Mouse (Mus musculus) monocyte, adult 59 days (primary cell): ENCODE data around the gene Eps8l1. TPM values are rescaled to one million over a fixed set of nuclear protein-coding genes. Genes with fewer than 3 reads are reported as not detected.

Experiments used
- total RNA-seq, 2 experiments: library from RNA; stranded (reverse); gene quantifications; one replicate each; pipeline ENCODE4 v1.2.4; 2023

Eps8l1 gene
- total RNA-seq = 1 to 10 TPM; 7.9 to 9.9 TPM

GRCm38 (mm10) chr7:4460576-4461434, at the start of gene Eps8l1:
Gene Eps8l1 (plus strand): TSS chr7:4460674.

GRCm38 (mm10) chr7:4445216-4445791, 15.2 kb upstream of the Eps8l1 start, which contains the start of gene Rdh13:
Gene Rdh13 (minus strand): TSS chr7:4445649.

DNA sequence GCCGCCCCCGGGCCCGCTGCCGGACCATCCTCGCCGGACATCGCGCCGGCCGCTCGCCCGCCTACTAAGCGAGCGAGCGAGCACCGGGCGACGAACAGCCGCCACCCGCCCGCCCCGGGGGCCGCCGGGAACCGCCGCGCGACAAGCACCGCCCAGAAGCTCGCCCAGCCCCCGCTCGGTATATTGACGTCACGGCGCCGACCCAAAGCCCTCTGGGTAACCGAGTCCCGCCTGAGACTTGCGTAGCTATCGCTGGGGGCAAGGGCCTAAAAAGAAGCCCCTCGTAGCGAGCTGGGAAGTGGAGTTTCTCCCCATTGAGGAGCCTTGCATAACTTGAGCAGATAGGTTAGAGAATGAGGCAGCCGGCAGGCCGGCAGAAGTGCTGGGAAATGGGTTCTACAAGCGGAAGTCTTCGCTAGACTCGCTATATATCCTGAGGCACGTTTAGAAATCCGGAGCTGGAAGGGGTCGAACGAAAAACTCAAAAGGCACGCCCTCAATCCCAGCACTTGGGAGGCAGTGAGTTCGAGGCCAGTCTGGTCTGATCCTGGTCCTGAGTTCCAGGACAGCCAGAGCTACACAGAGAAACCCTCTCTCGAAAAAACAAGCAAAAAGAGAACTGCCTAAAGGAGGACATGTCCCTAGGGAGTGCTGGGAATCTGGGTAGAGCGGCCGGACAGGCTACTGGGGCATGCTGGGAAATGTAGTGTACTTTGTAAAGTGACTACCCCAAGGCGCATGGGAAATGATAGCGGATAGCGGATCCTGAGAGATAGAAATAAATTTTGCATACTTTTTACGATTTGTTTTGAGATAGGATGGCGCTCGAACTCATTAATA, 41.3 kb downstream of the Eps8l1 start, which contains the start of gene Ppp1r12c:
Gene Ppp1r12c, minus strand, starts transcription at position 123 of the 840 bp plus-strand sequence.

DNA sequence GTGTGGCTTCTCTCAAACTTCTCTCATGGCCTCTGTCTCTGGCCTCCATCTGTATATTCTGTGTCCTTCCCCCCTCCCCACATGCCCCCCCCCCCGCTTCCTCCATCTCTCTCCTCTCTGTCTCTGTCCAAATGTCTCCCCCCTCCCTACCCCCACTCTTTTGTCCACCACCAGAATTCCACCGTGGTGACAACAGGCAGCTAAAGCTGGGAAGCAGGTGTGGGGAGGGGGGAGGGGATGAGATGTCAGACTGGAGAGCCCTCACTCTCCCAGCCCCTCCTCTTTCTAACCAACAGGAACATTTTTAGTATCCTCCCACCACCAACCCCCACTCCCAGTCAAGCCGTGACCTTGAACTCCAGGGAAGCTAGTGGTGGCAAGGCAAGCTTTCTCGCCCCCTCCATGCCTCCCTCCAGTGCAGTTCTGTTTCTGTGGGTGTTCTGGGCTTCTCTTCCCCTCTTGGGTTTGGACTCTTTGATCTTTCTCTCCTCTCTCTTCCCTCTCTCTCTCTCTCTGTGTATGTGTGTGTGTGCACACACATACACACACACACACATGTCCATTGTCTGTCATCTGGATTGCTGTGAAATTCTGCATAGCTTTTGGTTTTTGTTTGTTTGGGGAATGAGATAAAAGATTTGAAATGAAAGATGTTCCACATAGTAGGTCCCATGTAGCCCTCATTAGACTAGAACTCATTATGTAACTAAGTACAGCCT, 56.0 kb downstream of the Eps8l1 start, which contains the start of gene Tnnt1:
Gene Tnnt1, minus strand, starts transcription at position 51 of the 719 bp plus-strand sequence.

DNA sequence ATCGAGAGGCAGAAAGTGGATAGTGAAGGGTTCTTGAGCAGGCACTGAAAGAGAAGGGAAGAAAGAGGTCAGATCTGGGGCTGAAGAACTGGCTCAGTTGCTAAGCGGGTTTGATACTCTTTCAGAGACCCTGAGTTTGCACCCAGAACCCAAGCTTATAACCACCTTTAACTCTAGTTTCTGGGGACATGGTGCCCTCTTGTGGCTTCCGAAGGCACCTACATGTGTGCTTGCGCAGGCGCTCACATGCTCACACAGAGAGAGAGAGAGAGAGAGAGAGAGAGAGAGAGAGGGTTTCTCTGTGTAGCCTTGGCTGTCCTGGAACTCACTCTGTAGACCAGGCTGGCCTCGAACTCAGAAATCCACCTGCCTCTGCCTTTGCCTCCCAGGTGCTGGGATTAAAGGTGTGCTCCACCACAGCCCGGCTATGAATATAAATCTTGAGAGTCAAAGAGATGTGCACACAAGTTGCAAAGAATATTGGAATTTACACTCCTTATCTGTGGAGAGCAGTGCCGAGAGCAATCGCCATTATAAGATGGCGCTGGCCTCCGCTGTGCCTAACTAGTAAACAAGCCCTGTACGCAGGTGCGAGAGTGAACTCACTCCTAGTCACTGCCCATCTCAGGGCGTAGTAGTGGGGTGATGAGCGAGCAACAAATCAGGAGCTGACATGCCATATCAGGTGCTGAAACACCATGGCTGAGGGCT, 63.9 kb downstream of the Eps8l1 start, which contains the start of gene Tnni3:
Gene Tnni3, minus strand, starts transcription at position 18 of the 711 bp plus-strand sequence.

Other genes starting within 250 kb of the Eps8l1 start
- 10 to 100 TPM; 25.6 to 26.7 TPM for gene Lilra5, start 222.9 kb upstream of the Eps8l1 start, total RNA-seq
- gene Ncr1, start 123.0 kb upstream of the Eps8l1 start, total RNA-seq = not detected
- gene Gp6, start 62.9 kb upstream of the Eps8l1 start, total RNA-seq = under 1 TPM in 1 of 2 experiments, not detected in 1; 0.09 TPM
- 1 to 10 TPM; 5.4 to 7.3 TPM for gene Rdh13, start 15.0 kb upstream of the Eps8l1 start, total RNA-seq
- 100 to 1,000 TPM; 351 to 356 TPM for gene Ppp1r12c, start 41.0 kb downstream of the Eps8l1 start, total RNA-seq
- not detected for gene Tnnt1, start 55.7 kb downstream of the Eps8l1 start, total RNA-seq
- gene Tnni3, start 63.6 kb downstream of the Eps8l1 start, total RNA-seq = 1 to 10 TPM; 3.3 to 4.2 TPM
- gene Dnaaf3, start 71.8 kb downstream of the Eps8l1 start, total RNA-seq = 1 to 10 TPM; 3.7 to 4.3 TPM
- gene Syt5, start 86.9 kb downstream of the Eps8l1 start, total RNA-seq = 1 to 10 TPM in 1 of 2 experiments, not detected in 1; 1.2 TPM
- under 1 TPM; 0.49 to 0.66 TPM for gene Ptprh, start 143.4 kb downstream of the Eps8l1 start, total RNA-seq
- gene Tmem86b, start 170.7 kb downstream of the Eps8l1 start, total RNA-seq = 10 to 100 TPM; 31.8 to 32.8 TPM
- 100 to 1,000 TPM; 194 to 198 TPM for gene Ppp6r1, start 198.3 kb downstream of the Eps8l1 start, total RNA-seq
- gene Hspbp1, start 224.4 kb downstream of the Eps8l1 start, total RNA-seq = 10 to 100 TPM; 32.1 to 35.1 TPM
- under 1 TPM in 1 of 2 experiments, not detected in 1; 0.79 TPM for gene Brsk1, start 229.9 kb downstream of the Eps8l1 start, total RNA-seq